Mouse (Mus musculus) heart, embryonic 15.5 days (tissue): Measurements from ENCODE around the gene Clasp2. TPM values are rescaled to one million over a fixed set of nuclear protein-coding genes. Genes with fewer than 3 reads are reported as not detected.

Experiments used
- ATAC-seq: fragments of 200-750 bp; cut with Nextera tagmentation; replicated peaks from 2 replicates; pipeline ENCODE4 v1.8.0; 2017; ENCODE audit warnings: low read depth, moderate TSS enrichment; ENCODE audit not compliant: insufficient number of reproducible peaks, insufficient read depth, low FRiP score
- H3K27ac ChIP-seq: fragments of 300-500 bp; sonication (generic); 2 replicates; pipeline ENCODE4 v1.5.1; 2015; ENCODE audit warnings: mild to moderate bottlenecking, inconsistent platforms
- H3K27me3 ChIP-seq: fragments of 300-500 bp; sonication (generic); 2 replicates; pipeline ENCODE4 v1.6.1; 2015; ENCODE audit warnings: inconsistent platforms
- H3K36me3 ChIP-seq: fragments of 300-500 bp; sonication (generic); 2 replicates; pipeline ENCODE4 v1.6.1; 2015; ENCODE audit warnings: mild to moderate bottlenecking, inconsistent platforms
- H3K4me1 ChIP-seq: fragments of 300-500 bp; sonication (generic); replicated peaks from 2 replicates; pipeline ENCODE4 v1.6.1; 2015; ENCODE audit warnings: inconsistent platforms
- H3K4me2 ChIP-seq: fragments of 300-500 bp; sonication (generic); 2 replicates; pipeline ENCODE4 v1.6.1; 2015; ENCODE audit warnings: inconsistent platforms, mild to moderate bottlenecking, moderate library complexity
- H3K4me3 ChIP-seq: fragments of 300-500 bp; sonication (generic); 2 replicates; pipeline ENCODE4 v1.5.1; 2015; ENCODE audit warnings: mild to moderate bottlenecking, inconsistent platforms
- H3K9ac ChIP-seq: fragments of 300-500 bp; sonication (generic); 2 replicates; pipeline ENCODE4 v1.6.1; 2015; ENCODE audit warnings: mild to moderate bottlenecking, inconsistent platforms
- H3K9me3 ChIP-seq: fragments of 300-500 bp; sonication (generic); replicated peaks from 2 replicates; pipeline ENCODE4 v1.6.1; 2016; ENCODE audit warnings: inconsistent platforms
- WGBS: fragments of 180-500 bp; shearing (Covaris S2); methylation state at CpG from one replicate; pipeline ENCODE4 v1.1.7; 2015; ENCODE audit warnings: mixed read lengths; 5-methylcytosine and 5-hydroxymethylcytosine counted together
- polyA plus RNA-seq: library from polyadenylated mRNA; unstranded; fragments of >200 nt; fragmentation: Nextera tagmentation; extraction: Ambion mirVana; gene quantifications from 2 replicates; pipeline ENCODE4 v1.2.1, GENCODE M21; 2015

The Clasp2 gene
- polyA plus RNA-seq, 1 experiment from 2014 or later: 20.8 TPM

DNA sequence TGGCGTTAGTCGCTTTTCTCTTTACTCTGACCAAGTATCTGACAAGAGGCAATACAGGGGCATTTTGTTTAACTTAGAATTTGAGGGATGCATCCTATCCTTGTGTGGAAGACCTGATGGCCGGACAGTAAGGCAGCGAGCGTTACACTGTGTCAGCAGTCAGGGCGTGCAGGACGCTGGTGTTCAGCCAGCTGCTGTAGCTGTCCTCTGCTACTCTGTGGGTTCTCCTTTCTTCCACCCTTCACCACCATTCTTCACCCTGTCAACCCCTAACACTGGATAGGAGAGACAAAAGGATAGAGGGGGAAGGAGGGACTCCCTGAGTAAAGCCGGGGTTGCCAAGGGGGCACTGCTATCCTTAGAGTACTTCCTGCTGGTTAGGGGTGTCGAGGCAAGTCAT, 87.4 kb downstream of the Clasp2 start:
- Histone ChIP-seq H3K4me2 (no peak overlapping the region), H3K9ac (no peak overlapping the region), H3K4me3 (no peak overlapping the region), H3K4me1 (0 out of 2 replicates have a peak, but pooled peaks cover 4% of the 10 kb centered on the region), H3K27me3 (no peaks in the 10 kb centered on the region), H3K9me3 (no peaks in the 10 kb centered on the region), H3K36me3 (no peaks in the 10 kb centered on the region), H3K27ac (no peak overlapping the region)
- no peak for ATAC-seq
- 73% methylated on average over 9 of the region's 9 CpGs for WGBS

- H3K9me3 ChIP-seq: no peaks in the 10 kb centered on the region
- H3K36me3 ChIP-seq: no peaks in the 10 kb centered on the region
- no peak overlapping the region for H3K4me2 ChIP-seq
- H3K27ac ChIP-seq: no peak overlapping the region
- H3K27me3 ChIP-seq: no peaks in the 10 kb centered on the region
- no peak for ATAC-seq
- 0 out of 2 replicates have a peak, but pooled peaks cover 4% of the 10 kb centered on the region for H3K4me1 ChIP-seq
- no peak overlapping the region for H3K9ac ChIP-seq
- 78% methylated on average over 3 of the region's 3 CpGs for WGBS
- H3K4me3 ChIP-seq: no peak overlapping the region
Observed at GRCm38 (mm10) chr9:113830219-113830618, 88.9 kb downstream of the Clasp2 start.

DNA sequence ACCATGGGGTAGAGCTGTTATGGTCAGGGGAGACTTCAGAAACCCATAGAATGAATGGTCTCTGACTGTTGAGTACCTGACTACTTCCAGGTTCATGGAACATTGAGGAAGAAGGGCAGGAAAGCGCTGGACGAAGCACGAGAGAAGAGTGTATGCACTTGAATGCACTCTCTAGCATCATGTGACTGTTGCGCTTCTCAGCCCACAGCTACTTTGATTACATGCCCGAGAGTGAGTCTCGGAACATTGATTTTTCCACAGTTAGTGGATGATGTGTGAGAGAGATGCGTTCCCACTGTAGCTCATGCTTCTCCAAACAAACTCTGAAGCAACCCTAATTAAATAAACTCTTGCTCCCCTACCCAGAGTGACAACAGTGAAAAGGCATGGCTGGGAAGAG, 92.2 kb downstream of the Clasp2 start:
- H3K9ac ChIP-seq: no peak overlapping the region
- H3K27ac ChIP-seq: no peak overlapping the region
- 0 out of 2 replicates have a peak, but pooled peaks cover 4% of the 10 kb centered on the region for H3K4me1 ChIP-seq
- H3K27me3 ChIP-seq: no peaks in the 10 kb centered on the region
- H3K4me2 ChIP-seq: no peak overlapping the region
- no peak for ATAC-seq
- WGBS: 84% methylated on average over 7 of the region's 7 CpGs
- no peaks in the 10 kb centered on the region for H3K9me3 ChIP-seq
- no peak overlapping the region for H3K4me3 ChIP-seq
- no peaks in the 10 kb centered on the region for H3K36me3 ChIP-seq

DNA sequence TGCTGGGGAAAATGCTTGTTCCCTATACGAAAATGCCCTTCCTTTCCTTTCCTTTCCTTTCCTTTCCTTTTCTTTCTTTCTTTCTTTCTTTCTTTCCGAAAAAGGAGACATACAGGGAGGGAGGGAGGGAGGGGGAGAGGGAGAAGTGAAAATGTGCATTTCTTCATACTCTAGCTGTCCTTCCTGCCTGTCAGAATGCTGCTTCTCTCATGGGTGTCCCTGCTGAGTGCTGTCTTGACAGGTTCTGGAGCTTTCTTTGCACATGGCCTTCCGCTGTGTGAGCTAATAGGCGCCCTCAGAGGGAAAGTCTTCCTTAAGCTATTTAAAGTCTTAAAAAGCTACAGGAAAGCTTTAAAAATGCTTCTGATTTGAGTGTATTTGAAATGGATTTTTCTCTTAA, 95.7 kb downstream of the Clasp2 start:
- no peak overlapping the region for H3K4me2 ChIP-seq
- no peak overlapping the region for H3K9ac ChIP-seq
- no peak overlapping the region for H3K27ac ChIP-seq
- ATAC-seq: no peak
- no peaks in the 10 kb centered on the region for H3K4me1 ChIP-seq
- H3K4me3 ChIP-seq: no peak overlapping the region
- no peaks in the 10 kb centered on the region for H3K9me3 ChIP-seq
- H3K36me3 ChIP-seq: no peaks in the 10 kb centered on the region; the same call in 1 of the 2 replicates
- 89% methylated on average over 4 of the region's 4 CpGs for WGBS
- no peaks in the 10 kb centered on the region for H3K27me3 ChIP-seq

- ATAC-seq: no peak
- Histone ChIP-seq H3K36me3 (no peaks in the 10 kb centered on the region; the same call in 1 of the 2 replicates), H3K4me2 (no peak overlapping the region), H3K4me3 (no peak overlapping the region), H3K9ac (no peak overlapping the region), H3K4me1 (no peaks in the 10 kb centered on the region), H3K9me3 (no peaks in the 10 kb centered on the region), H3K27ac (no peak overlapping the region), H3K27me3 (no peaks in the 10 kb centered on the region)
- 96% methylated on average over 5 of the region's 5 CpGs for WGBS
Observed at GRCm38 (mm10) chr9:113837461-113837860, 96.2 kb downstream of the Clasp2 start.

- Histone ChIP-seq H3K36me3 (peaks cover 5% of the 10 kb centered on the region; the same call in 1 of the 2 replicates), H3K9me3 (no peaks in the 10 kb centered on the region), H3K27me3 (no peaks in the 10 kb centered on the region), H3K9ac (no peak overlapping the region), H3K27ac (no peak overlapping the region), H3K4me2 (no peak overlapping the region), H3K4me3 (no peak overlapping the region), H3K4me1 (no peaks in the 10 kb centered on the region)
- ATAC-seq: no peak
- 90% methylated on average over 4 of the region's 4 CpGs for WGBS
Observed at GRCm38 (mm10) chr9:113844029-113844428, 102.8 kb downstream of the Clasp2 start.

- Histone ChIP-seq H3K27me3 (no peaks in the 10 kb centered on the region), H3K4me2 (no peak overlapping the region), H3K9ac (no peak overlapping the region), H3K9me3 (no peaks in the 10 kb centered on the region), H3K4me1 (0 out of 2 replicates have a peak, but pooled peaks cover 2% of the 10 kb centered on the region), H3K36me3 (peaks cover 29% of the 10 kb centered on the region), H3K27ac (no peak overlapping the region), H3K4me3 (no peak overlapping the region)
- WGBS: 91% methylated on average over 3 of the region's 3 CpGs
- ATAC-seq: no peak
Observed at GRCm38 (mm10) chr9:113855441-113855840, 114.2 kb downstream of the Clasp2 start.

DNA sequence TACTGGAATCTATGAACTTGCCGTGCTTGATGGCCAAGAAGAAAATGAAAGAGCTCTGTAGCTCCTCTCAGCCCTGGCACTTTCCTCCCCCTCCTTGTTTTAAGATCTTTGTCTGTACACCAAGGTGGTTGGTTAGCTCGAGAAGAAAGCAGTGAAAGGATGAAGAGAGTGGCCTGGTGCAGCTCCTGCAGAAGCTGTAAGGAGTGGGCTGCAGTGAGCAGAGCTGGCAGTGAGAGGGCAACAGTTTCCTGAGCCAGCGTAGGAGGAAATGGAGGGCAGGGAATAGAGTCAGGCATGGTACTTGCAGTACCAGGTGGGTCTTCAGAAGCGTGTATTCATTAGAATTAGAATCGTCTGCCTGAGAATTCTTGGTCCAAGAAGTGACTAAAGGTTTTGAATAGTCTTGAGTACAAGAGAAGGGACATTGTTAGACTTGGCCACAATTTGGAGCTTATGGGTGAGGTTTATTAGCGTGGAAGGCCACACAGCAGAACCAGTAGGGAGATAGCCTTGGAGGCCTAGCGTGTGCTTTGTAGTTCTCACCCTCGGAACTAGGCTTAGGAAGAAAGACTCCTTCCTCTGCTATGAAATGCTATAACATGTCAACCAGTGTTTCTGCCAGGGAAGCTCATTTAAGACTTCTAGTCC, 116.1 kb downstream of the Clasp2 start:
- no peak overlapping the region for H3K4me2 ChIP-seq
- H3K27ac ChIP-seq: no peak overlapping the region
- H3K9me3 ChIP-seq: no peaks in the 10 kb centered on the region
- no peak overlapping the region for H3K4me3 ChIP-seq
- 85% methylated on average over 8 of the region's 8 CpGs for WGBS
- H3K36me3 ChIP-seq: peaks cover 19% of the 10 kb centered on the region; the same call in 1 of the 2 replicates
- H3K9ac ChIP-seq: no peak overlapping the region
- H3K4me1 ChIP-seq: 0 out of 2 replicates have a peak, but pooled peaks cover 2% of the 10 kb centered on the region
- ATAC-seq: no peak
- no peaks in the 10 kb centered on the region for H3K27me3 ChIP-seq

- WGBS: 56% methylated on average over 5 of the region's 5 CpGs
Observed at GRCm38 (mm10) chr9:113857929-113858440, 116.7 kb downstream of the Clasp2 start.

GRCm38 (mm10) chr9:113859420-113859819, 118.1 kb downstream of the Clasp2 start:
- Histone ChIP-seq H3K27ac (no peak overlapping the region), H3K36me3 (peaks cover 10% of the 10 kb centered on the region; the same call in 1 of the 2 replicates), H3K4me2 (no peak overlapping the region), H3K4me3 (no peak overlapping the region), H3K27me3 (no peaks in the 10 kb centered on the region), H3K4me1 (0 out of 2 replicates have a peak, but pooled peaks cover 2% of the 10 kb centered on the region), H3K9me3 (no peaks in the 10 kb centered on the region), H3K9ac (no peak overlapping the region)
- 71% methylated on average over 5 of the region's 5 CpGs for WGBS
- ATAC-seq: no peak

More at GRCm38 (mm10) chr9:113857929-113858440, 116.7 kb downstream of the Clasp2 start:
- H3K9ac ChIP-seq: no peak overlapping the region
- H3K36me3 ChIP-seq: peaks cover 13% of the 10 kb centered on the region; the same call in 1 of the 2 replicates
- H3K4me2 ChIP-seq: no peak overlapping the region
- H3K4me3 ChIP-seq: no peak overlapping the region
- H3K27ac ChIP-seq: no peak overlapping the region
- no peaks in the 10 kb centered on the region for H3K9me3 ChIP-seq
- H3K4me1 ChIP-seq: 0 out of 2 replicates have a peak, but pooled peaks cover 2% of the 10 kb centered on the region
- no peaks in the 10 kb centered on the region for H3K27me3 ChIP-seq
- no peak for ATAC-seq

DNA sequence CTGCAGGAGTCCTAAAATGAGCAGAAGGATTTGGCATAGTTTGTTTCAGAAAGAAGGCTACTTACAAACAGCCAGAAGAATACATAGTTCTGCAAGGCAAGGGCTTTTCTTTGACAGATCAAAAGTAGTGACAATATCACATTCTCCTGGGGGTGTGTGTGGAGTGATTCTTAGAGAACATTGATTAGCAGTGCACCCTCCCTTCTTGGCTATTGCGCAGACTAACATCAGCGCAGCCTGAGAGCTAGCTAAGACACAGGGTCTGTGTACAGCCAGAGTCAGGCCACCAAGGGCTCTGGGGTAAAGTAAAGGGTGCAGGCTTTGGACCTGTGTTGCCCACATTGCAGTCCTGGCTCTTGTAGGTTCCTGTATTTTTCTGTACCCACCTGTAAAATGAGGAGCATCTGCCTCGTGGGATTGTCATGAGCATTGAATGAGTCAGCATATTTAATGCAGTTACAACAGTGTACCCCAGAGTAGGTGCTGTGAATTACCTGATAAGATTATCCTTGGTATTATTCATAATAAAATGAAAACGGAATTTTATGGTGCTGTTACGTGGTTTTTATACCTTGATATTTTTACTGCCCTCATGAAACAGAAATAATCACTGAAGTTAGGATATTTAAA, 122.2 kb downstream of the Clasp2 start:
- no peak overlapping the region for H3K9ac ChIP-seq
- H3K27ac ChIP-seq: no peak overlapping the region
- peaks cover 17% of the 10 kb centered on the region; the same call in 1 of the 2 replicates for H3K36me3 ChIP-seq
- H3K4me1 ChIP-seq: no peaks in the 10 kb centered on the region
- no peak overlapping the region for H3K4me3 ChIP-seq
- H3K4me2 ChIP-seq: no peak overlapping the region
- 83% methylated on average over 5 of the region's 5 CpGs for WGBS
- no peaks in the 10 kb centered on the region for H3K27me3 ChIP-seq
- H3K9me3 ChIP-seq: no peaks in the 10 kb centered on the region
- no peak for ATAC-seq
